Mouse (Mus musculus): ENCODE results near the gene Ackr4. TPM values are rescaled to one million over a fixed set of nuclear protein-coding genes. Genes with fewer than 3 reads are reported as not detected.

Ackr4 gene
- total RNA-seq (2021): under 1 TPM in 1 of 2 experiments, not detected in 1; 0.17 TPM
- long read RNA-seq, experiment 1: 0 reads
- long read RNA-seq, experiment 2: 0 reads

DNA sequence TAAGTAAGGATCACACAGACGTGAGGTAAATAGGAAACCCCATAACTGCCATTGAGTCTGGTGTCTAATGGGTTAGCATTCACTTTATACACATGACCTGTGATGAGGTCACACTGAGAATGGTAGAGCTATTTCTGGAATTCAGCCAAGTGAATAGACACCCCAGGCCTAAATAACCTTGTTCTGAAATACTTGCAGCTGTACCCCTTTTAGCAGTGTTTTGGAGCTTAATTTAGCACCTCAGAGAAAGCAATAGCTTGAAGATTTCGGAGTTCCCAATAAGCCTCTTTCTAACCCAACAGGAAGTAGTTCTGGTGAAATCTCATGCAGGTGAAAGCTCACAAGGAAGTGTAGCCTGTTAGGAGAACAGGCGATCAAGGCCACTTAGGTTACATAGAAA lies at the start of gene Ackr4:
Ackr4 (minus strand) TSS at position 101 of the 400 bp plus-strand sequence.
- DNase-seq: no peak

DNA sequence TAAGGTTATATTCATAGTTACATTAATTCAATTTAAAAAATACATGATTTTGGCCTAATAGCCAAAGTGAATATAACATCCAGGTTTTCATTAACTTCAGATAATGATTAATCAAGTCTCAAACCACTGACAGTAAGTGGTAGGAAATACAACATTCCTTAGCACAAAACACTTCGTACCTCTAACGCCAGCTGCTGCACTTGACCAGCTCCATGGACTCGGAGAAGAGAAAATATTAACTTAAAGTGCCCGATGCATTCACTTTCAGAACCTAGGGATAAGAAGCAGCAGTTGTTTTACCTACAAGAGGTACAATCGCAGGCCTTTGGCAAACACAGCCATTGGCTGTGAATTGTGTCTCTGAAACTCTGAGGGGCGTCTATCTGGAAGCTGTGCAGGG lies 45.6 kb upstream of the Ackr4 start:
- DNase-seq: no peak

DNA sequence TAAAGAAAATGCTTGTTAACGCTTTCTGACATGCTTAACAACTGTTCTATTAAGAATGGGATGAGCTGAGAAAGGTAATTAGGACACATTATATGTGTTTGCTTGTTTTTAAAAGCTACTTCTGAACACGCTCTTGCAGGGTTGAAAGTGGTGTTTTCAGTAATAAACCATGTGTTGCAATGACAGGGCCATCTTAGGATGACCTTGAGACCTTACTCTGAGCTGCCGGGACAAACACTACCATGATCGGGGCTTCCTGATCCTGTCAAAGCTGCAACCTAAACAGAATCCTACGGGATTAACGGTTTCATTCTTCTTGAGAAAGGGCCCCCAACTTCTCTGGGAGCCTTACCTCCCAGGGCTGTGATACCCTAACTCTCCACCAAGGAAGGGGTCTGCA lies 44.9 kb upstream of the Ackr4 start:
- DNase-seq: no peak

DNA sequence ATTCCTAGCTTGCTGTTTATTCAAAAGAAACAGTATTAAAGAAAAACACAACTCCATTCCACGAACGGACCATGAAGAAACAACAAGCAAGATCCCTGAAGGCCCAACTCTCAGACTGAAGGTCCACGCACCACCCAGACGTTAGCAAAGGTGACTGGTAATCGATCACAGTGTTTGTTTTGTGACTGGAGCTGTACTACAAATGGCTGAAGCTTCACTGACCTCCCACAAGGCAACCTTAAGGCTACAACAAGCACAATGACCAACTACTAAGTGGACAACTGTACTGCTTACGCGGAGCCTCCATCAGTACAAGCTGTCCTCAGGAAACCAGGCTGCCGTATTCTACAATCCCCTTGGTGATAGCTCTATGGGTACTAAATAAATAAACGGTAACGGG lies 43.3 kb upstream of the Ackr4 start:
- DNase-seq: no peak

DNA sequence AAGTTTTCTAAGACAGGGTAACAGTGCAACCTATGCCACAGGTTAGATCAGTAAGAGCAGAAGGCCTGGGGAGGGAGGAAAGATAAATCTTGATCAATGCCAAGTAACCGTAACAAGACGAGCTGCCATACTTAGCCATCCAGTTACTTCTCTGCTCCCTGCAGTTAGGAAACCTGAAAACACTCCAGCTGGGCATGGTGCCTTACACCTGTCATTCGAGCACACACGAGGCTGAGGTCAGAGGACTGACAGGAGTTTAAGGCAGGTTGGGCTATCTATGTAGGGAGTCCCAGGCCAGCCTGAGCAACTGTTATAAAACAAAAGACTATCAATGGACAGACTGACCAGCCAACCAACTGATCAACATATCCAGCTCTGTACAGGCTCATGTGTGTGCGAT lies 39.2 kb upstream of the Ackr4 start:
- no peak for DNase-seq

DNA sequence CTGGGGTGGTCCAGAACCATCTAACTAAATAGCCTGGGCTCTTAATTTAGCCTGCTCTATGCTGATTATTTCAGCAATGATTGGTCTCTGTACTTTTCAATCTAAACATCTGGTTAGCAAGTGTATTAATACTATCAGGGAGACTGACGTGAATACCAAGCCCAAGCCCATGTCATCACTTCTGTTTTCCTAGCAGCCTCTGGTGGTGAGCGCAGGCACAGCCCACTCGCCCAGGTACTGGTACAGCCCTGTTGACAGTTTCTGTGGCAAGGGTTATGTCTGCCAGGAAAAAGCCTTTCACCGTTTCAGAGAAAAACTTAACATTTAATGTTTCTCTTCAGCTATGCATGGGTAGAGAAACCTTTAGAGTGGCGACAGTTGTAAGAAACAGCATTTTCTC lies 37.5 kb upstream of the Ackr4 start:
- no peak for DNase-seq

DNA sequence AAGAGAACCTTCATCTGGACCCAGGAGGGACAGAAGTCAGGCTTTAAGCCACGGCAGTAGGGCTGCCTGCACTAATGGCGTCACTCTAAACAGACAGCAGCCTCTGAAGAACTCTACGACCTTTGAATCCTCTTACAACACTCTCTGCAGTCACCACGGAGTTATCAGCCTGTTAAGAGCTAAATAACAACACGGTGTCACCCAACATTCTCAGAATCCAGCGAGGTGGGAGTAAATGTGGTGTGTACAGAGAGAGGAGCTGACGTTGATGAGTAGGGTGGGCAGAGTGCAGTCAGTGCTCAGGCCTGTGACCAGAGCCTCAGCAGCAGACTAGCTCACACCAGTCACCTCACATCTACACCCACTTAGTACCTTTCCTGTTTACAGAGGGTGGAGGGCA lies 34.4 kb upstream of the Ackr4 start:
- DNase-seq: no peak

DNA sequence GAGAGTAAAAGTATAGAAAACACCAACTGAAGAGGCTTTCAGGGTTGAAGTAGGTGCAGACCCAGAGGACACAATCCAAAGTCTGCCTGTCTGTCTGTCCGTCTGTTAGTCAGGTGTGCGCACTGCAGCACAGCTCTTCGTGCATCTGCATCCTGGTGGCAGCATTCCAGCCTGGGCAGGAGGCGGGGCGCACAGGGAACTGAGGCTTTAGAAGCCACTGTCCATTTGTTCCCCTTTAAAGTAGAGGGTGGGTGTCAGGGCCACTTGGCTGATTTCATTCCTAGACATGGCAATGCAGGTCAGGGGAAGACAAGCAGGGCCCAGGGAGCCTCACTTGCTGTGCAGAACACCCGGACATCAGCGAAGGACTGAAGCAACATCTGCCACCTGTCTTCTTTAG lies 30.6 kb upstream of the Ackr4 start:
- no peak for DNase-seq

DNA sequence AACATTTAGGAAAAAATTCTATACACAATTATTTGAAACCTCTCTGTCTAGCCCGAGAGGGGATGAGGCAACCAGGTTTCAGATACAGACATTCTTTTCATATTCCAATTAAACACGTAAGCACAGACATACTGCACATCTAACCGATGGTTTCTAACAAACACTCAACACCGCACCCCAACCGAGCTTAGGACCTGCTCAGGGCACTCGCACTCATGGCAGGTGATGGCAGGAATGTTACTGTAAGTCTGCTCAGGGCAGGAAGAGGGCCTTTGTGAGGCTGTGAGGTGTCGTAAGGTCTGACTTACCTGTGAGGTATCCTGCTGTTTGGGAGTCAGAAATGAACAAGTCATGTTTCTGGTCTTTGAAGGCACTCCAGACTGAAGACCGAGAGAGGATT lies 29.8 kb upstream of the Ackr4 start:
- DNase-seq: no peak

DNA sequence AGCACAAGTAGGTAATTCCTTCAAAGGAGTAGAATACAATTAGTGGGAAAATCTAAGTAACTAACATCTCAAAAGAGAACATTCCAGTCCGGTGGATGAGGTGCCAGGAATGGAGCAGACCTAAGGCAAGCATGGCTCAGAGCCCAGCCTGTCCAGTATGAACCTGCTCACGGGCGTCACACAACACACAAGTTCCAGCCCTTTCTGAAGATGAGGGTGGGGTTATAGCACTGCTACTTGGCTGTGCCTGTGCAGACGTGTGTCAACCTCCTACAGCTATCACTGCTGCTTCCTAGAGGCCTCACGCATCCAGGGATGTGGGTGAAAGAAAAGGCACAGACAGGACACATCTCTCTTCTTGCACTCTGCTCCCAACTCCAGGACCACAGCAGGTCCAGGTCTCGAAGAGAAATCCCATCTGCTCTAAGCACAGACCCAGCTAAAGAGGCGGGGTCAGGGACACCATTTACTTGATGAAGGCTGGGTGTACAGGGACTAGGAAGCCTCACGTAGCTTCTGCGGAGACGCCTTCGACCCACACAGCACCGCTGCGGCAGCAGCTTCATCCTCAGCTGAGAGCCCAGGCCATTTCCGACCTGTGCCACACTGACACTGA lies 28.5 kb upstream of the Ackr4 start:
- DNase-seq: no peak

DNA sequence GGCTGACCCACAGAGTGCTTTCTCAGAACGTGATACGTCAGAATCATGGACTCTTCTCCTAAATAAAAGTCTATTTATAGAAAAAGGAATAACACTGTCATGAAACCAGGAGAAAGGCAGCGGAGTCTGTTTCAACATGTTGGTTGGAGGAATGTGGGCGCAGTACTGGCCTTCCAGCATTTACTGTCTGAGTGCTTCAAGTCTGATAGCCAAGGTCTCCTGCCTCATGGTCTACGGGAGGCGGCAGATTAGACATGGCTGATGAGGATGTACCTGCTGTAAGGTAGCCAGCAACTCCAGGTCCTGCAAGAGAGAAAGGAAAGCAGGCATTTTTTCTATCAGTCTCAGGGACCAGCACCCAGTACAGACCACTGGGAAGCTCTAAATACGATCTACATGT lies 25.4 kb upstream of the Ackr4 start:
- DNase-seq: no peak

DNA sequence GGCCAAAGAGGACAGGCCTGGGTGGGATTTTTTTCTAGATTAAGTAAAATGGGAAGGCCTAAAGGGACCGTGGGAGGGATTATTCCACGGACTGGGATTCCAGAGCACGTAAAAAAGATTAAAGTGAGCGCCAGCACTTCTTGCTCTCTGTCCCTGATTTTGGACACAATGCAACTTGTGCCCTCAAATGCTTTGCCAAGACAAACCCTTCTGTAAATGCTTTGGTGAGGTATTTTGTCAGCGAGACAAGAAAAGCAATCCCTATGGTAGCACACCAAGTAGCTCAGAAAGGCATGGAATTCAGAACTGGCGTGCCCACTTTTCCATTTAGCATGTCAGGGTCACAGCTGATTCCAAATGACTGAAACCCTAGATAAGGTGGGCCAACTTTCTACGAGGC lies 22.2 kb upstream of the Ackr4 start:
- no peak for DNase-seq

DNA sequence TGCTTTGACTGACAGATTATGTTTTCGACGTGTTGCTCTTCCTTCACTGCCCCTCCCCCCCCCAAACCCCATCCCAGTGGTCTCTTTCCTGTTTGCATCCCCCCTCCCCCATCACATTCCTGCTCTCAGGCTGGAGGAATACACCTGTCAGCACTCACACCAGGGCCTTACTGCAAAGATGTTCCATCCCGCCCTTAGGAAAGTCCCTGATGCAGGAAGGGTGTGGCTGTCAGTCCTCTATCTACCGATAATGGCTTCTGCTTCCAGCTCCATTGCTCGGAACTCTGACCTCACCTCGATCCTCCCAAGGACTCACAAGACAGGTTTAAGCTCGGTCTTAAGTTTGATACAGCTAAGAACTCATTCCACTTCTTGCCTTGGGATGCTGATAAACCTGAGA lies 19.9 kb upstream of the Ackr4 start:
- no peak for DNase-seq

DNA sequence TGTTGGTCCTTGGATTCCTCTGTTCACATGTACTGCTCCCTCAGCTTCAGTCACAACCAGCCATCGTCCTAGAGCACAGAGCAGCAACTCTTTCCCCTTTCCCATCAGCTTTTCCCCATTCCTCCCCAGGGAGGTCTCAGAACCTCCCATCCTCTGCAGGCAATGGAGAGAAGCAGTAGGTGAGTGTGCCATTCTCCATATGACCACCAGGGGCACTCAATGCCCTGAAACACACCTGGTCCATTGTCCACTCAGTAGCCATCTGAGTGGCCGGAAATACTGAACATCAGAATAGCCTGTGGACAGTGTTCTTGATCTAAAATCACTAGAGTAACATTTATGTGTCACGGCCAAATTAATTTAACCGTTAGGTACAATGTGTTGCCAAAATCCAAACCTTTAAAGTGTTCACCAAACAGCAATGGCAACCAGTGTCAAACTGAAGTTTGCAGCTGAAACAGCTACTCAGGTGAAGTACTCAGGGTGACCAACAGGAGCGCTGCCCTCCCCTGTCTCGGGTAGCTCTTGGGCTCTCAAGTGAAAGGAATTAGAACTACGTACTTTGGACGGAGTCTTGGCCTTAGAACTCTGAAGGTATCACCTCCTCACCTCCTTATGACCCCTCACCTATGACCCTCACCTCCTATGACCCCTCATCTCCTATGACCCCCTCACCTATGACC lies 17.7 kb upstream of the Ackr4 start:
- DNase-seq: no peak

DNA sequence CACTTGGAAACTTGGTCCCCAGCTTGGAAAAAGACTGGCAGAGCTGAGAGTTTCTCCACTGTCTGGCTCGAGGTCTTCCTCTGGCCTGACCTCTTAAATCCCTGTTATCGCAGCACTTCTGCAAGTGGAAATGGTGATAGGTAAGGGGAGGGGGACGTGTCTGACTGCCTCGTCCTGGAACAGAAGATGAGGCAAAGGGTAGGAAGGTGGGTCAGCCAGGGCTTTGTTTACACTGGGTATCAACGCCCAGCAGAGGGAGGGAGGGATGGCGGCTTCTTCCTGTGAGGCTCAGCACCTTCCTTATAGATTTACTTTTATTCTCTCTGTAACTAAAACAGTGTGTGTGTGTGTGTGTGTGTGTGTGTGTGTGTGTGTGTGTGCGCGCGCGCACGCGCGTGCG lies 16.1 kb upstream of the Ackr4 start:
- DNase-seq: no peak

DNA sequence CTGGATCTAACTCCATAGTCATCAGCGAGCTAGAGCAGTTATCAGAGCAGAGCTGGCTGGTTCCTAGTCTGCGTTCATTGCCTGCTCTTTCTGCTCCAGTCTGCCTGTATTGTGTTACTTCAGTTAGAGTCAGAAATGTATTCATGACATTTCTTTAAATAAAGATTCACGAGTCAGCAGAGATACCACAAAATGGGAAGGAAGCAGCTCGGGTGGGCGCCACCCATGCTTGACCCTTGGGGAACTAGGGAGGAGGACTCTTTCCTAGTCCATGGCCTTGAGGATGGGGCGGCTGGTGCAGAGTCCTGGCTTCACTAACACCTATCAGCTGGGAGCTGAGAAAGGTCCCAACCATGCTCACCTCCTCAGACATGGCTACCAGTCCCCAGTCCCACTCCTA lies 13.6 kb upstream of the Ackr4 start:
- no peak for DNase-seq

DNA sequence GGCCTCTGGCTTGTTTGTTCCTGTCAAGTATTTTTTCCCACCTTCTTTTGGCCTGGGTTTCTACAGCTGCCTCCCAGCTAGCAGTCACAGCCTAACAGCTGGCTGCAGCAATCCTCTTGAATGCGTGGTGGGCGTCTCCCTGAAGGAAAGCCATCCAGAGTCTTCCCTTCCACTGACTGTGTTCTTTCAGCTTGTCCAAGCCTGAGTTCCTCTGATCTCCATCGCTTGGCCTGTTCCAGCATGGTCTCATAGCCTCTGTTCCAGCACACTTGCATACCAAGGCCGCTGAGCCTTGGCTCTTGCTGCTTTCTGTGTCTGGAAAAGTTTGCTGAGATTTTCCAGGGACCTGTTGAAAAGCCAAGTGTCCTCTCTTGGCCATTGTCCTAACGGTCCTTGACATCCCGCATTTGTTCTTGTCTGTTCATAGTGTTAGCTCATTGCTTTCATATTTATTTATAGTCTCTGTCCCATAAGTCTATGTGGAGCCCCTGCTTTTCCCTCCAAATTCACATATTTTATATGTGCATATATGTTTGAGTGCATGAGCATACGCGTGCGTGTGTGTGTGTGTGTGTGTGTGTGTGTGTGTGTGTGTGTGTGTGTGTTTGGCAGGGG lies 3.5 kb upstream of the Ackr4 start:
- DNase-seq: no peak

DNA sequence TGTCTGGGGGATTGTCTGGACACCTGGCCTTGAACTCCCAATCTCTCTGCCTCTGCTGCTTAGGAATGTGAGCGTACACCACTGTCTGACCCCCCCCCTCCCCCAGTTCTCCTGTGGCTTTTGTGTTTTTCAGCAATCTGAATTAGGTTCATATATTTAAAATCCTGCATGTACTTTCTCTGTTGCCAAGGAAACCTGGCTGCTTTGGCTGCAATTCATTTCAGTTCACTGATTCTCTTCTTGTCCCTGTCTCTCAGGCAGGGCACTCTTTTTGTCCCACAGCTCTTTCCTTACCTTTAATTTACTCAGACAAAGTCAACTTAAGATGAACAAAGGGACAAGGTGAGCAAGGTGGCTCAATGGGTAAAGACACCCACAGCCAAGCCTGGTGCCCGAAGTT lies 1.4 kb upstream of the Ackr4 start:
- no peak for DNase-seq

DNA sequence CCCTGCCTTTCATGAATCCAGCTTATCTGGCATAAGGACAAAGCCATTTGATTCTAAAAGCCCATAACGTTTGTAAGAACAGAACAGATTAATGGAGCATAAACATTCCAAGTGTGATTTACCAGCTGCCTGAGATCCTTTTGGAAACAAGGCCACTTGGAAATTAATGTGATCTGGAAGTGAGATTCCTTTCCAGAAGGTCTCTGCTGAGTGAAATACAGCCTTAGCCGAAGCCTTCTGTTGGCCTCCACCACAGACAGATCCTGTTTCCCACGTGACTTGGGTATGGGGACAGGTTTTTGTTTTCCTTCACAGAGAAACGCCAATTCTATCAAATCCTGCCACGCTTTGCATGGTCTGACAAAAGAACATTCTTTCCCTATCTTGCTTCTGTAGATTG lies 3.1 kb downstream of the Ackr4 start:
- DNase-seq: no peak

DNA sequence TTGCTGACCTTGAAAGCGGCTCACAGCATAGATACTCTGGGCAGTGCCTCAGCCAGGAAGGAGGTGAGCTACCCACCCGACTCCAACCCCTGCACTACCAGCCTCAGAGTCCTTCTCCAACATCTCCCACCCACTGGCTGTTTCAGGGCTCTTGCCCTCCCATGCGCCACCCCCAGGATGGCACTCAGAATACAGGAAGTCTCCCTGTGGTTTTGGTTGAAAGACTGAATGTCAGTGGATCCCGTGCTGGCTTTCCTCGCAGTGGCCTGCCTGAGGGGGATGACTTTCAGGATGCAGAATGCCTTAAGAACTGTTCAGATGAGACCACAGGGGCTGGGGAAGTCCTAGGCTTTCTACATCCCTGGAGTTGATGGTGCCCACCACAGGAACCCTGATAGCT lies 3.6 kb downstream of the Ackr4 start:
- no peak for DNase-seq

DNA sequence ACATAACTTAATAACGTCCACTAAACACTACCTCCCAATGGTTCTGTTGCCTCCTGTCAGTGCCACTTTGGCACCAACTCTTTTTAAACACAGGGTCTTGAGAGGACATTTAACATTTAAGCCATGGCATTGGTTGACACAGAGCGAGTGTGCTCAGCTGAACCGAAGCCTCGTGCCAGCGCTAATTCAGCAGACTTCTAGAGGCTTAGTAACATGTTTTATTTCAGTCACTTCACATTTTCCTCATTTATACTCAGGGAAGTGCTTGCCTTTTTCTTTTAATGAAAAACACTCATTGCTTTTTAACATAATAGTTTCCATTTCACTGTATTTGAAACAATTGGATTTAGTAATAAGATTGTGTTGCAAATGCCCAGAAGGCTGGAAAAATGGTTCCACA lies 17.6 kb downstream of the Ackr4 start:
- DNase-seq: no peak

DNA sequence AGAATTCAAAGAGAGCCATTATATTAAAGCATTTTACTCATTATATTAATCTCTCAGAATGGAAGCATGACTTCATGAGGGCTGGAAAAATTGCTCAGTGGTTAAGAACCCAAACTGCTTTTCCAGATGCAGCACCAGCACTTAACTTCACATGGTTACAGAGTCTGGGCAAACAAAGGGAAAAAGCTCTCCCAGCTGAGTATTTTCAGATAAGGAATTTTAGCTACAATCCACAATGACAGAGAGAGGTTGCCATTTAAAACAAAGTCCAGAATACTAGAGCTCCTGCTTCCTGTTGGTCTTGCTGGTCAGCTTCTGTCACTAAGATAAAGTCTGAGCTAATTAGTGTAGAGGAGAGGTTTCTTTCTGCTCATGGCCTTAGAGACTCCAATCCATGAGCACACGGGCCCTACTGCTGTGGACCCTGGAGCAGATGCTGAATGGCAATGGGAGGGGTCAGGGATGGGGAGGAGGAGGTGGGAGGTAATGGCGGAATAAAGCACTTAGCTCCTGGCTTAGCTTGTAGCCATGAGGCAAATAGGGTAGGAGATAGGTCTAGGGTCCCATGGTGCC lies 18.1 kb downstream of the Ackr4 start:
- no peak for DNase-seq

DNA sequence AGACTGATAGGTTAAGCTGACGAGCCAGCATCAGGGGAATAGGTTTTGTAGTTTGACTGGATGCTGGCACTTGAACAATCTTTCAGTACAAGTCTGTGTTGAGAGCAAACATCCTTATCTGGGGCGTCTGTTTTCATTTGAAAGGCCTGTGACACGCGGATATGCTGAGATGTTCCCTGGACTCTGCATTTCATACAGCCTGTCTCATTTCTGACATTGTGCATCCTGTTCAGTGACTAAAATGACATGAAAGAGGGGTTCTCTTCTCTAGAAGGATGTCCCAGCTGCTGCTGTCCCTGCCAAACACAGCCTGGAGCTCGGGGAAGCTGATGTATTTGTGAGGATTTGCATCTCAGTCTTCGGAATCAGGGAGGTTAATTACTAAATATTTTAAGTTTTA lies 19.3 kb downstream of the Ackr4 start:
- DNase-seq: no peak

DNA sequence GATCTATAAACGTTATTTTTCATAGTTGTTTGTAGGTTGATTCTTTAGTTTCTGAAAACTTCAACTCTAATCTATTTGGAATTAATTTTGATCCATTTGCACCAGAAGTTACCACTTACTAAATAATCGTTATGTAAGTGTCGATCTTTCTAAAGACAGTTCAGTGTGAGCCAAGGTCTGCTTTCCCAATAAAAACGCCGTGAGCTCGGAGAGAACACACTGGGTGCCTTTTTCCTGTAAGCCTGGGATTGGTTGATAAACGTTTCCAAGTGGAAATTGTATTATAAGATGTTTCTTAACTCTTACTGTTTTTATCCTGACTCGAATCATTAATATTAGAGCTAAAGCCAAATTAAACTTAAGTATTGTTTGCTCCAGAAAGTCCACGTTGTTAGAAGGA lies 19.8 kb downstream of the Ackr4 start:
- DNase-seq: no peak

Data from adrenal gland, postnatal 36 days (tissue).